Mouse (Mus musculus) megakaryocyte-erythroid progenitor cell, adult 5-6 weeks (primary cell): ENCODE data around the gene Eral1. TPM values are rescaled to one million over a fixed set of nuclear protein-coding genes. Genes with fewer than 3 reads are reported as not detected.

Source experiments
- ATAC-seq: replicated peaks from 2 replicates; pipeline ENCODE4 v1.8.0; 2016; ENCODE audit warnings: mild to moderate bottlenecking, inconsistent platforms; ENCODE audit not compliant: severe bottlenecking, poor library complexity, low FRiP score, low TSS enrichment
- total RNA-seq, 2 experiments: library from RNA; stranded (forward) in 1 of 2; stranded (reverse) in 1 of 2; fragments of 200-1000, 215-1000 nt in 1 of 2; fragments of >200 nt in 1 of 2; fragmentation: Nextera tagmentation in 1 of 2; gene quantifications; 2 replicates each; pipeline ENCODE4 v1.2.3; 2014 to 2017

The Eral1 gene
- 26.2 and 32.2 TPM in 2 replicates for total RNA-seq (2014; fragmentation: Nextera tagmentation)
- total RNA-seq (2017), result 34.9 and 36.6 TPM in 2 replicates

GRCm38 (mm10) chr11:78079961-78080921, at the start of gene Eral1:
Eral1 (minus strand) TSS chr11:78080383.
- ATAC-seq, result peak; percentile 96

GRCm38 (mm10) chr11:78129458-78129857, 49.3 kb upstream of the Eral1 start:
- ATAC-seq, result no peak

GRCm38 (mm10) chr11:78126739-78127138, 46.6 kb upstream of the Eral1 start:
- no peak for ATAC-seq

- peak; percentile 20; the same call in 1 of the 2 replicates for ATAC-seq
Observed at GRCm38 (mm10) chr11:78125691-78126090, 45.5 kb upstream of the Eral1 start.

- ATAC-seq, result peak; percentile 40; the same call in 1 of the 2 replicates
Observed at GRCm38 (mm10) chr11:78123782-78124181, 43.6 kb upstream of the Eral1 start.

- ATAC-seq, result no peak
Observed at GRCm38 (mm10) chr11:78122815-78123214, 42.6 kb upstream of the Eral1 start.

GRCm38 (mm10) chr11:78121176-78121575, 41.0 kb upstream of the Eral1 start:
- ATAC-seq, result no peak

GRCm38 (mm10) chr11:78119898-78120297, 39.7 kb upstream of the Eral1 start:
- ATAC-seq, result no peak

- ATAC-seq, result no peak
Observed at GRCm38 (mm10) chr11:78118467-78118866, 38.3 kb upstream of the Eral1 start.

GRCm38 (mm10) chr11:78116146-78116410, 35.9 kb upstream of the Eral1 start:
- ATAC-seq, result 0 out of 2 replicates have a peak, but pooled peaks have one; percentile 4

GRCm38 (mm10) chr11:78115367-78116145, 35.4 kb upstream of the Eral1 start:
- peak; percentile 98 for ATAC-seq

- ATAC-seq, result no peak
Observed at GRCm38 (mm10) chr11:78114676-78115366, 34.6 kb upstream of the Eral1 start.

GRCm38 (mm10) chr11:78113616-78114015, 33.4 kb upstream of the Eral1 start:
- ATAC-seq, result no peak

- ATAC-seq, result no peak
Observed at GRCm38 (mm10) chr11:78104501-78104900, 24.3 kb upstream of the Eral1 start.

GRCm38 (mm10) chr11:78102958-78103747, 23.0 kb upstream of the Eral1 start:
- peak; percentile 44; the same call in 1 of the 2 replicates for ATAC-seq

- no peak for ATAC-seq
Observed at GRCm38 (mm10) chr11:78102142-78102541, 22.0 kb upstream of the Eral1 start.

- ATAC-seq, result no peak
Observed at GRCm38 (mm10) chr11:78100746-78101145, 20.6 kb upstream of the Eral1 start.

GRCm38 (mm10) chr11:78097077-78097476, 16.9 kb upstream of the Eral1 start:
- no peak for ATAC-seq

- ATAC-seq, result no peak
Observed at GRCm38 (mm10) chr11:78095144-78095516, 14.9 kb upstream of the Eral1 start.
